Mouse (Mus musculus) cerebellum, adult 9-10 months (tissue): ENCODE measurements around the gene Rere.
"Not testable (repeated sequence)": the region's sequence is repeated elsewhere in the genome, so short reads cannot be mapped to it uniquely, and the experiment has no call there.

Experiments used
- DNase-seq: peaks from one replicate; pipeline ENCODE4 v3.0.0; 2022

Rere gene

GRCm38 (mm10) chr4:150255181-150255580, 26.3 kb upstream of the Rere start:
- peak; percentile 25 for DNase-seq

- DNase-seq, result peak; percentile 95
Observed at GRCm38 (mm10) chr4:150257252-150258204, 23.9 kb upstream of the Rere start.

- DNase-seq, result peak; percentile 77
Observed at GRCm38 (mm10) chr4:150258388-150258787, 23.1 kb upstream of the Rere start.

GRCm38 (mm10) chr4:150259577-150259976, 21.9 kb upstream of the Rere start:
- DNase-seq, result no peak

GRCm38 (mm10) chr4:150260111-150260510, 21.3 kb upstream of the Rere start:
- DNase-seq, result no peak

GRCm38 (mm10) chr4:150260745-150261144, 20.7 kb upstream of the Rere start:
- peak; percentile 26 for DNase-seq

- no peak for DNase-seq
Observed at GRCm38 (mm10) chr4:150262301-150262700, 19.1 kb upstream of the Rere start.

- peak; percentile 26 for DNase-seq
Observed at GRCm38 (mm10) chr4:150264903-150265302, 16.5 kb upstream of the Rere start.

GRCm38 (mm10) chr4:150265471-150265870, 16.0 kb upstream of the Rere start:
- DNase-seq, result no peak

- no peak for DNase-seq
Observed at GRCm38 (mm10) chr4:150266655-150267223, 14.7 kb upstream of the Rere start.

- DNase-seq, result no peak
Observed at GRCm38 (mm10) chr4:150268674-150269653, 12.5 kb upstream of the Rere start.

GRCm38 (mm10) chr4:150269679-150270078, 11.8 kb upstream of the Rere start:
- DNase-seq, result no peak

GRCm38 (mm10) chr4:150270718-150271117, 10.7 kb upstream of the Rere start:
- not testable (repeated sequence) for DNase-seq

GRCm38 (mm10) chr4:150272725-150273124, 8.7 kb upstream of the Rere start:
- no peak for DNase-seq

GRCm38 (mm10) chr4:150275531-150275930, 5.9 kb upstream of the Rere start:
- no peak for DNase-seq

- not testable (repeated sequence) for DNase-seq
Observed at GRCm38 (mm10) chr4:150279336-150279735, 2.1 kb upstream of the Rere start.

GRCm38 (mm10) chr4:150280002-150280401, 1.4 kb upstream of the Rere start:
- peak; percentile 56 for DNase-seq

GRCm38 (mm10) chr4:150280459-150280858, 987 bp upstream of the Rere start:
- DNase-seq, result peak; percentile 57

GRCm38 (mm10) chr4:150281891-150282630, 615 bp downstream of the Rere start:
- DNase-seq, result peak; percentile 55

GRCm38 (mm10) chr4:150282631-150283334, 1.3 kb downstream of the Rere start:
- DNase-seq, result peak; percentile 52

GRCm38 (mm10) chr4:150283335-150283638, 1.8 kb downstream of the Rere start:
- DNase-seq, result peak; percentile 46

GRCm38 (mm10) chr4:150283993-150284392, 2.5 kb downstream of the Rere start:
- peak; percentile 62 for DNase-seq
